Mouse (Mus musculus) liver, embryonic 12.5 days (tissue): Measurements from ENCODE around the gene Hapln1. TPM values are rescaled to one million over a fixed set of nuclear protein-coding genes. Genes with fewer than 3 reads are reported as not detected.

Source experiments
- ATAC-seq: fragments of 200-750 bp; cut with Nextera tagmentation; 2 replicates; pipeline ENCODE4 v1.8.0; 2017; ENCODE audit warnings: moderate number of reproducible peaks, mild to moderate bottlenecking, moderate library complexity
- H3K27ac ChIP-seq: fragments of 300-500 bp; sonication (generic); 2 replicates; pipeline ENCODE4 v1.5.1; 2016; ENCODE audit warnings: mild to moderate bottlenecking
- H3K27me3 ChIP-seq: fragments of 300-500 bp; sonication (generic); replicated peaks from 2 replicates; pipeline ENCODE4 v1.6.1; 2016; ENCODE audit warnings: mild to moderate bottlenecking, moderate library complexity
- H3K36me3 ChIP-seq: fragments of 300-500 bp; sonication (generic); 2 replicates; pipeline ENCODE4 v1.6.1; 2016; ENCODE audit warnings: mild to moderate bottlenecking, moderate library complexity
- H3K4me1 ChIP-seq: fragments of 300-500 bp; sonication (generic); 2 replicates; pipeline ENCODE4 v1.6.1; 2016
- H3K4me2 ChIP-seq: fragments of 300-500 bp; sonication (generic); 2 replicates; pipeline ENCODE4 v1.6.1; 2016; ENCODE audit warnings: mild to moderate bottlenecking, moderate library complexity
- H3K4me3 ChIP-seq: fragments of 300-500 bp; sonication (generic); 2 replicates; pipeline ENCODE4 v1.5.1; 2016; ENCODE audit warnings: mild to moderate bottlenecking, moderate library complexity
- H3K9ac ChIP-seq: fragments of 300-500 bp; sonication (generic); 2 replicates; pipeline ENCODE4 v1.6.1; 2016; ENCODE audit warnings: mild to moderate bottlenecking, moderate library complexity
- H3K9me3 ChIP-seq: fragments of 300-500 bp; sonication (generic); replicated peaks from 2 replicates; pipeline ENCODE4 v1.6.1; 2016; ENCODE audit warnings: mild to moderate bottlenecking, moderate library complexity
- WGBS: fragments of 180-500 bp; shearing (Covaris S2); methylation state at CpG from one replicate; pipeline ENCODE4 v1.1.7; 2016; ENCODE audit not compliant: insufficient replicate concordance; 5-methylcytosine and 5-hydroxymethylcytosine counted together
- polyA plus RNA-seq: library from polyadenylated mRNA; unstranded; fragments of >200 nt; fragmentation: Nextera tagmentation; extraction: Ambion mirVana; gene quantifications from 2 replicates; pipeline ENCODE4 v1.2.1, GENCODE M21; 2016

Hapln1 gene
- 0.77 and 1.2 TPM in 2 replicates for polyA plus RNA-seq

GRCm38 (mm10) chr13:89539205-89539886 lies at the start of gene Hapln1:
Gene Hapln1, plus strand, starts transcription at chr13:89539796.
- ATAC-seq, result peak; percentile 65

GRCm38 (mm10) chr13:89493169-89493568 lies 46.4 kb upstream of the Hapln1 start:
- Histone ChIP-seq H3K27me3 (no peaks in the 10 kb centered on the region), H3K4me1 (peaks cover 3% of the 10 kb centered on the region; the same call in 1 of the 2 replicates), H3K4me2 (no peak overlapping the region), H3K9ac (no peak overlapping the region), H3K27ac (no peak overlapping the region), H3K9me3 (no peaks in the 10 kb centered on the region), H3K4me3 (no peak overlapping the region), H3K36me3 (no peaks in the 10 kb centered on the region)
- ATAC-seq, result peak; percentile 78

More at GRCm38 (mm10) chr13:89539205-89539886, at the start of gene Hapln1:
- Histone ChIP-seq H3K9me3 (no peaks in the 10 kb centered on the region), H3K4me3 (peak within 1 kb of the TSS; percentile 42), H3K27me3 (peaks cover 19% of the 10 kb centered on the region), H3K9ac (no peak within 1 kb of the TSS), H3K4me1 (peaks cover 12% of the 10 kb centered on the region; the same call in 1 of the 2 replicates), H3K27ac (no peak within 1 kb of the TSS), H3K4me2 (peak within 1 kb of the TSS; percentile 67), H3K36me3 (no peaks in the 10 kb centered on the region)
- 1% methylated on average over 29 of the region's 29 CpGs for WGBS

- H3K4me1 ChIP-seq, result peaks cover 3% of the 10 kb centered on the region; the same call in 1 of the 2 replicates
- no peaks in the 10 kb centered on the region for H3K36me3 ChIP-seq
- ATAC-seq, result no peak
- H3K9me3 ChIP-seq, result no peaks in the 10 kb centered on the region
- no peak overlapping the region for H3K9ac ChIP-seq
- H3K4me2 ChIP-seq, result no peak overlapping the region
- no peaks in the 10 kb centered on the region for H3K27me3 ChIP-seq
- WGBS, result 39% methylated on average over 6 of the region's 6 CpGs
- H3K4me3 ChIP-seq, result no peak overlapping the region
- no peak overlapping the region for H3K27ac ChIP-seq
These were observed 45.9 kb upstream of the Hapln1 start for GRCm38 (mm10) chr13:89493678-89494077.

GRCm38 (mm10) chr13:89496569-89496968 lies 43.0 kb upstream of the Hapln1 start:
- WGBS, result 24% methylated on average over 2 of the region's 2 CpGs

GRCm38 (mm10) chr13:89499419-89499818 lies 40.2 kb upstream of the Hapln1 start:
- Histone ChIP-seq H3K4me2 (no peak overlapping the region), H3K36me3 (no peaks in the 10 kb centered on the region), H3K9me3 (no peaks in the 10 kb centered on the region), H3K27me3 (no peaks in the 10 kb centered on the region), H3K4me1 (no peaks in the 10 kb centered on the region), H3K9ac (no peak overlapping the region), H3K27ac (no peak overlapping the region), H3K4me3 (no peak overlapping the region)
- no peak for ATAC-seq
- 68% methylated on average over 1 of the region's 1 CpGs for WGBS

More at GRCm38 (mm10) chr13:89496569-89496968, 43.0 kb upstream of the Hapln1 start:
- Histone ChIP-seq H3K9ac (no peak overlapping the region), H3K9me3 (no peaks in the 10 kb centered on the region), H3K4me1 (peaks cover 3% of the 10 kb centered on the region; the same call in 1 of the 2 replicates), H3K27me3 (no peaks in the 10 kb centered on the region), H3K36me3 (no peaks in the 10 kb centered on the region), H3K27ac (no peak overlapping the region), H3K4me3 (no peak overlapping the region), H3K4me2 (no peak overlapping the region)
- ATAC-seq, result no peak

GRCm38 (mm10) chr13:89521507-89521908 lies 18.1 kb upstream of the Hapln1 start:
- no peaks in the 10 kb centered on the region for H3K4me1 ChIP-seq
- no peaks in the 10 kb centered on the region for H3K9me3 ChIP-seq
- no peak overlapping the region for H3K9ac ChIP-seq
- no peak overlapping the region for H3K27ac ChIP-seq
- H3K27me3 ChIP-seq, result no peaks in the 10 kb centered on the region
- no peak overlapping the region for H3K4me3 ChIP-seq
- no peaks in the 10 kb centered on the region for H3K36me3 ChIP-seq
- no peak for ATAC-seq
- H3K4me2 ChIP-seq, result no peak overlapping the region

- no peak overlapping the region for H3K9ac ChIP-seq
- WGBS, result 60% methylated on average over 1 of the region's 1 CpGs
- H3K4me2 ChIP-seq, result no peak overlapping the region
- no peaks in the 10 kb centered on the region for H3K9me3 ChIP-seq
- no peaks in the 10 kb centered on the region for H3K36me3 ChIP-seq
- H3K4me1 ChIP-seq, result no peaks in the 10 kb centered on the region
- H3K27me3 ChIP-seq, result no peaks in the 10 kb centered on the region
- H3K4me3 ChIP-seq, result no peak overlapping the region
- H3K27ac ChIP-seq, result no peak overlapping the region
- ATAC-seq, result no peak
These were observed 10.9 kb upstream of the Hapln1 start for GRCm38 (mm10) chr13:89528716-89529115.

- Histone ChIP-seq H3K27me3 (no peaks in the 10 kb centered on the region), H3K4me1 (no peaks in the 10 kb centered on the region), H3K36me3 (no peaks in the 10 kb centered on the region), H3K27ac (no peak overlapping the region), H3K9ac (no peak overlapping the region), H3K4me3 (no peak overlapping the region), H3K4me2 (no peak overlapping the region), H3K9me3 (no peaks in the 10 kb centered on the region)
- 75% methylated on average over 2 of the region's 2 CpGs for WGBS
- ATAC-seq, result no peak
These were observed 9.2 kb upstream of the Hapln1 start for GRCm38 (mm10) chr13:89530386-89530785.

- H3K4me2 ChIP-seq, result peak overlapping the region; percentile 67
- 2% methylated on average over 6 of the region's 11 CpGs for WGBS
- no peak overlapping the region for H3K27ac ChIP-seq
- H3K9ac ChIP-seq, result no peak overlapping the region
- peaks cover 19% of the 10 kb centered on the region for H3K27me3 ChIP-seq
- H3K36me3 ChIP-seq, result no peaks in the 10 kb centered on the region
- H3K4me1 ChIP-seq, result peaks cover 12% of the 10 kb centered on the region; the same call in 1 of the 2 replicates
- H3K4me3 ChIP-seq, result no peak overlapping the region; the same call in 1 of the 2 replicates
- no peaks in the 10 kb centered on the region for H3K9me3 ChIP-seq
- no peak for ATAC-seq
These were observed 280 bp downstream of the Hapln1 start for GRCm38 (mm10) chr13:89539887-89540264.

GRCm38 (mm10) chr13:89540301-89540982 lies 846 bp downstream of the Hapln1 start:
- Histone ChIP-seq H3K36me3 (no peaks in the 10 kb centered on the region), H3K27me3 (peaks cover 19% of the 10 kb centered on the region), H3K9ac (no peak overlapping the region), H3K9me3 (no peaks in the 10 kb centered on the region), H3K4me2 (peak overlapping the region; percentile 67), H3K4me1 (peaks cover 12% of the 10 kb centered on the region; the same call in 1 of the 2 replicates), H3K4me3 (no peak overlapping the region), H3K27ac (no peak overlapping the region)
- WGBS, result 9% methylated on average over 11 of the region's 11 CpGs
- ATAC-seq, result 0 out of 2 replicates have a peak, but pooled peaks have one; percentile 30

- H3K9ac ChIP-seq, result no peak overlapping the region
- 3% methylated on average over 3 of the region's 3 CpGs for WGBS
- ATAC-seq, result no peak
- H3K36me3 ChIP-seq, result no peaks in the 10 kb centered on the region
- peaks cover 19% of the 10 kb centered on the region for H3K27me3 ChIP-seq
- H3K4me1 ChIP-seq, result peaks cover 12% of the 10 kb centered on the region; the same call in 1 of the 2 replicates
- H3K27ac ChIP-seq, result no peak overlapping the region
- no peak overlapping the region for H3K4me2 ChIP-seq
- H3K4me3 ChIP-seq, result no peak overlapping the region
- H3K9me3 ChIP-seq, result no peaks in the 10 kb centered on the region
These were observed 3.4 kb downstream of the Hapln1 start for GRCm38 (mm10) chr13:89543003-89543402.

GRCm38 (mm10) chr13:89548203-89548740 lies 8.7 kb downstream of the Hapln1 start:
- Histone ChIP-seq H3K27ac (no peak overlapping the region), H3K4me3 (no peak overlapping the region), H3K4me2 (no peak overlapping the region), H3K9me3 (no peaks in the 10 kb centered on the region), H3K36me3 (no peaks in the 10 kb centered on the region), H3K9ac (no peak overlapping the region), H3K4me1 (no peaks in the 10 kb centered on the region), H3K27me3 (no peaks in the 10 kb centered on the region)
- no peak for ATAC-seq
- WGBS, result 24% methylated on average over 2 of the region's 2 CpGs
